Mouse (Mus musculus): ENCODE measurements at regions not wholly inside any gene's neighbourhood (a gene's known extent, or its start where the extent isn't known, plus 50 kb on each side); places are given as distances from the start of the nearest gene placed in this dataset.

DNA sequence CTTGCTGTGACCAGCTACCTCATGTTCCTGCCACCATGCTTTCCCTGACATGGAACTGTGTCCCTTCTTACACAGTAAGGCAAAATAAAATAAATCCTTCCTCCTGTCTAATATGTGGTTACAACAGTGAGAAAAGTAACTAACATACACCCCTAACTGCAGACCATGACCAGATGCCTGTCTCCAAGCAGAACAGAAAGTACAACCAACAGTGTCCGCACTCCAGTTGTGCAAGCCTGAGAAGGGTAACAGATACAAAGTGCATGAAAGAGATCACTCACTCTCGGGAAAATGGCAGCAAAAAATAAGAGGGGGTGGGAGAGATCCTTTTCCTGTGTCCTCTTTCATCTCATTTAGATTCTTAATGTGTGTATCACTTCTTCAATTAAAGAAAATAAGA, 71.7 kb upstream of the Cul1 start:
- Histone ChIP-seq H3K27me3 (ENCODE audit: control insufficient read depth, insufficient read depth, low read length) (no peaks in the 10 kb centered on the region), H3K4me3 (ENCODE audit: low read depth, low read length) (no peak overlapping the region), H3K9ac (ENCODE audit: low read length) (no peak overlapping the region), H3K36me3 (ENCODE audit: control insufficient read depth, insufficient read depth, low read length) (no peaks in the 10 kb centered on the region), H3K9me3 (ENCODE audit: control insufficient read depth, low read length) (no peaks in the 10 kb centered on the region), H3K4me1 (ENCODE audit: control insufficient read depth, insufficient read depth, low read length) (no peaks in the 10 kb centered on the region), H3K4me2 (no peak overlapping the region), H3K27ac (ENCODE audit: low read depth, low read length) (no peak overlapping the region)
- ATAC-seq (ENCODE audit: low FRiP score) = no peak
- no peak for DNase-seq (ENCODE audit: low spot score, missing footprints)
- WGBS = 85% methylated on average over 2 of the region's 2 CpGs

GRCm38 (mm10) chr6:47386550-47386949, 66.6 kb upstream of the Cul1 start:
- H3K9me3 ChIP-seq (ENCODE audit: control insufficient read depth, low read length) = no peaks in the 10 kb centered on the region
- ATAC-seq (ENCODE audit: low FRiP score) (no peak), DNase-seq (ENCODE audit: low spot score, missing footprints) (no peak)
- no peak overlapping the region for H3K4me3 ChIP-seq (ENCODE audit: low read depth, low read length)
- 0 out of 2 replicates have a peak, but pooled peaks cover 2% of the 10 kb centered on the region for H3K4me1 ChIP-seq (ENCODE audit: control insufficient read depth, insufficient read depth, low read length)
- H3K27me3 ChIP-seq (ENCODE audit: control insufficient read depth, insufficient read depth, low read length) = no peaks in the 10 kb centered on the region
- H3K36me3 ChIP-seq (ENCODE audit: control insufficient read depth, insufficient read depth, low read length) = no peaks in the 10 kb centered on the region
- H3K4me2 ChIP-seq = no peak overlapping the region
- H3K27ac ChIP-seq (ENCODE audit: low read depth, low read length) = no peak overlapping the region
- H3K9ac ChIP-seq (ENCODE audit: low read length) = no peak overlapping the region

- WGBS = 58% methylated on average over 4 of the region's 4 CpGs
- Histone ChIP-seq H3K4me3 (ENCODE audit: low read depth, low read length) (no peak overlapping the region), H3K27ac (ENCODE audit: low read depth, low read length) (no peak overlapping the region), H3K4me2 (no peak overlapping the region), H3K27me3 (ENCODE audit: control insufficient read depth, insufficient read depth, low read length) (no peaks in the 10 kb centered on the region), H3K9me3 (ENCODE audit: control insufficient read depth, low read length) (no peaks in the 10 kb centered on the region), H3K36me3 (ENCODE audit: control insufficient read depth, insufficient read depth, low read length) (no peaks in the 10 kb centered on the region), H3K4me1 (ENCODE audit: control insufficient read depth, insufficient read depth, low read length) (0 out of 2 replicates have a peak, but pooled peaks cover 2% of the 10 kb centered on the region), H3K9ac (ENCODE audit: low read length) (no peak overlapping the region)
- ATAC-seq (ENCODE audit: low FRiP score) = no peak
- DNase-seq (ENCODE audit: low spot score, missing footprints) = no peak
Observed at GRCm38 (mm10) chr6:47389908-47390307, 63.3 kb upstream of the Cul1 start.

DNA sequence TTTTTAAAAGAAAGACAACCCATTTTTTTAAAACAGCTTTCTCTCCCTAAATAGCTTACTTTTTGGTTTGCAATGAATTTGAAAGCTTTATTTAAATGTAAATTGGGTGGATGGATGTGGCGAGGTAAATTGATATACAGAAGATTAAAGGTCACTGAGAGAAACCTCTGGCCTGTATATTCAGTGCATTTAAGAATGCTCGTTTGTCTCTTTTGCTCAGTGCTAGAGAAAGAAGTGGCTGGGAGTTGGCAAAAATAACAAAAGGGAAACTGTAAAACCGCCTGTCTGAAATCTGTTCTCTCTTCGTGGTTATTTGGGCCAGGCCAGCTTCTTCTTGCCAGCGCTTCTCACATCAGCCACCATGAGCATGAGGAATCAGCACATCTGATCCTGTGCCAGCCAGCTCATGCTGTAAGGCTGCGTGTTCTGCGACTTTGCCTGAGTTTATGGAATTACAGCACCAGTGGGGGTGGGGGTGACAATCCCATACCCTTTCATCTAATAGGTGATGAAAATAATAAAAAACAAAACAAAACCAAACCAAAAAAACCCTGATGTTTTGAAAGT, 62.7 kb upstream of the Cul1 start:
- ATAC-seq (ENCODE audit: low FRiP score) = no peak
- 59% methylated on average over 7 of the region's 7 CpGs for WGBS

GRCm38 (mm10) chr6:47391014-47391802, 62.0 kb upstream of the Cul1 start:
- Histone ChIP-seq H3K4me2 (no peak overlapping the region), H3K4me3 (ENCODE audit: low read depth, low read length) (no peak overlapping the region), H3K27ac (ENCODE audit: low read depth, low read length) (no peak overlapping the region), H3K4me1 (ENCODE audit: control insufficient read depth, insufficient read depth, low read length) (0 out of 2 replicates have a peak, but pooled peaks cover 2% of the 10 kb centered on the region), H3K9ac (ENCODE audit: low read length) (no peak overlapping the region), H3K9me3 (ENCODE audit: control insufficient read depth, low read length) (no peaks in the 10 kb centered on the region), H3K36me3 (ENCODE audit: control insufficient read depth, insufficient read depth, low read length) (no peaks in the 10 kb centered on the region), H3K27me3 (ENCODE audit: control insufficient read depth, insufficient read depth, low read length) (no peaks in the 10 kb centered on the region)
- DNase-seq (ENCODE audit: low spot score, missing footprints) (no peak), ATAC-seq (ENCODE audit: low FRiP score) (no peak)
- WGBS = 78% methylated on average over 3 of the region's 3 CpGs

More for the DNA sequence above, 62.7 kb upstream of the Cul1 start:
- H3K4me2 ChIP-seq = no peak overlapping the region
- H3K9ac ChIP-seq (ENCODE audit: low read length) = no peak overlapping the region
- DNase-seq (ENCODE audit: low spot score, missing footprints) = no peak
- no peaks in the 10 kb centered on the region for H3K27me3 ChIP-seq (ENCODE audit: control insufficient read depth, insufficient read depth, low read length)
- no peaks in the 10 kb centered on the region for H3K36me3 ChIP-seq (ENCODE audit: control insufficient read depth, insufficient read depth, low read length)
- H3K4me1 ChIP-seq (ENCODE audit: control insufficient read depth, insufficient read depth, low read length) = 0 out of 2 replicates have a peak, but pooled peaks cover 2% of the 10 kb centered on the region
- no peak overlapping the region for H3K4me3 ChIP-seq (ENCODE audit: low read depth, low read length)
- no peaks in the 10 kb centered on the region for H3K9me3 ChIP-seq (ENCODE audit: control insufficient read depth, low read length)
- H3K27ac ChIP-seq (ENCODE audit: low read depth, low read length) = peak overlapping the region; percentile 8; the same call in 1 of the 2 replicates

DNA sequence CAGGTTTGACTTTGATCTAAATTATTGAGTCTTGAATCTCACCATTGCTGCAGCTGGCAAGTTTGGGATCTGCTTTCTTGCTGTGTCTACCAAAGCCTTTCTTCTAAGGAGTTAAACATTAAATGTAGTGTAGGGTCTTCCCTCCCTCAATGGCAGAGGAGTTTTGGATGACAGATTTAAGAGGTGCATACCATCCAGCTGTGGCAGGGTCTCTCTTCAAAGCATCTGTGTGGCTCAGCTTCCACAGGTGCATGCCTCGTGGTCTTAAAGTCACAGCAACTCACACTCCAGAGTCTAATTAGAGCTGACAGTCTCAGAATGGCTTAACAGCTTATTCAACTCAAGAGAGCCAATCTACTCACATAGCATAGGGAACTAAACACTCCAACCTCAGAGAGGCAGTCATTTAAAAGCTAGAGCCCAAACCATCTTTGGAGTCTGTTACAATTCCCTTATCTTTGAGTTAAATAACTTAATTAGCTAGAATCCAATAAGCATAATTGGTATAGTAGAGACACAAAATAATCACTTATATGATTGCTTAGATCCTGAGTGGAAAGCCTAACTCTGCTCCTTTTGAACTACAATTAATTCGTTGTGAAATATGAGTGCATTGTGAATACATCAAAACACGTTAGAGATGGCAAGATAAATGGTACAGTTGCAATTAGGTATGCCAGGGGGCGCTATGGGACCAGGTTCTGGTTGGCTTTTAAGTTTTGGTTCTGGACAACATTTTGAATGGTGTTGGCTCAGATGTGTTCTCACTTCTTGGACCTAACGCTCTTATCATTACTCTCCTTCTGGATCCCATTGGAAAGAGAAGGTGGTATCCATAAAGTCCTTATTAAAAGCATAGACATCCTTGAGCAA, 57.5 kb upstream of the Cul1 start:
- Histone ChIP-seq H3K27me3 (ENCODE audit: control insufficient read depth, insufficient read depth, low read length) (no peaks in the 10 kb centered on the region), H3K9ac (ENCODE audit: low read length) (no peak overlapping the region), H3K4me3 (ENCODE audit: low read depth, low read length) (no peak overlapping the region), H3K4me1 (ENCODE audit: control insufficient read depth, insufficient read depth, low read length) (0 out of 2 replicates have a peak, but pooled peaks cover under 1% of the 10 kb centered on the region), H3K27ac (ENCODE audit: low read depth, low read length) (no peak overlapping the region), H3K36me3 (ENCODE audit: control insufficient read depth, insufficient read depth, low read length) (no peaks in the 10 kb centered on the region), H3K9me3 (ENCODE audit: control insufficient read depth, low read length) (no peaks in the 10 kb centered on the region), H3K4me2 (no peak overlapping the region)
- DNase-seq (ENCODE audit: low spot score, missing footprints) (peak; percentile 89), ATAC-seq (ENCODE audit: low FRiP score) (no peak)
- 44% methylated on average over 5 of the region's 5 CpGs for WGBS

Data from midbrain, embryonic 11.5 days (tissue).